Mouse (Mus musculus) kidney, adult 2 months (tissue): ENCODE data around the gene Dll3.

Experiments
- CTCF ChIP-seq: fragments of 200-500 bp; conservative IDR thresholded peaks from 2 replicates; pipeline ENCODE4 v1.5.1; 2011; ENCODE audit warnings: low read depth, mild to moderate bottlenecking, control low read depth, low read length, moderate library complexity, mixed read lengths; ENCODE audit not compliant: insufficient read depth, insufficient read length
- POLR2A ChIP-seq: fragments of 200-500 bp; IDR thresholded peaks from one replicate; pipeline ENCODE4 v1.6.1; 2011; ENCODE audit warnings: low read depth, low read length, control low read depth

DNA sequence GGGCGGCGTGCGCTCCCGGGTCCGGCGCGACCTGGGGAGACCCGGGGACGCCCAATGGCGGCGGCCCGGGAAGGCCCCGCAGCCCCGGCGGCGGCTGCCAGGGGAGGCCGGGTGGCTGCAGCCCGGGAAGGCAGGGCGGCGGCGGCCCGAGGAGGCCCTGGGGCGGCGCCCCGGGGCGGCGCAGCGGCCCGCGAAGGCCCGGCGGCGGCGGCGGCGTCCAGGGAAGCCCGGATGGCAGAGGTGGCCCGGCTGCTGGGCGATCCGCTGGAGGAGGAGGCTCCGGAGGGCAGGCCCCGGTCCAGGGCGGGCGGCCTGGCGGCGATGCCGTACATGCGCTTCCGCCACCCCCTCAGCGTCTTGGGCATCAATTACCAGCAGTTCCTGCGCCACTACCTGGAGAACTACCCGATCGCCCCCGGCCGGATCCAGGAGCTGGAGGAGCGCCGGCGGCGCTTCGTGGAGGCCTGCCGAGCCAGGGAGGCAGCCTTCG is 34.0 kb downstream of the Dll3 start:
- no peak for TF ChIP-seq POLR2A
- no peak for TF ChIP-seq CTCF
